Mouse (Mus musculus) hindbrain, embryonic 10.5 days (tissue): ENCODE data around the gene Olfr508. TPM values are rescaled to one million over a fixed set of nuclear protein-coding genes. Genes with fewer than 3 reads are reported as not detected.
"Not testable (repeated sequence)": the region's sequence is repeated elsewhere in the genome, so short reads cannot be mapped to it uniquely, and the experiment has no call there.

Source experiments
- DNase-seq: peaks from one replicate; pipeline ENCODE4 v3.0.0-alpha.2; 2017; ENCODE audit warnings: low spot score
- H3K27ac ChIP-seq: fragments of 300-500 bp; sonication (generic); 2 replicates; pipeline ENCODE4 v1.5.1; 2016; ENCODE audit warnings: mild to moderate bottlenecking, moderate library complexity
- H3K27me3 ChIP-seq: fragments of 300-500 bp; sonication (generic); 2 replicates; pipeline ENCODE4 v1.6.1; 2016; ENCODE audit warnings: mild to moderate bottlenecking; ENCODE audit not compliant: poor library complexity, insufficient read depth, severe bottlenecking
- H3K36me3 ChIP-seq: fragments of 300-500 bp; sonication (generic); 2 replicates; pipeline ENCODE4 v1.6.1; 2016; ENCODE audit warnings: mild to moderate bottlenecking, moderate library complexity
- H3K4me1 ChIP-seq: fragments of 300-500 bp; sonication (generic); replicated peaks from 2 replicates; pipeline ENCODE4 v1.6.1; 2016; ENCODE audit warnings: mild to moderate bottlenecking
- H3K4me3 ChIP-seq: fragments of 300-500 bp; sonication (generic); 2 replicates; pipeline ENCODE4 v1.5.1; 2016; ENCODE audit warnings: mild to moderate bottlenecking, moderate library complexity
- H3K9me3 ChIP-seq: fragments of 300-500 bp; sonication (generic); 2 replicates; pipeline ENCODE4 v1.6.1; 2016; ENCODE audit warnings: mild to moderate bottlenecking, moderate library complexity
- WGBS: fragments of 180-500 bp; shearing (Covaris S2); methylation state at CpG from one replicate; pipeline ENCODE4 v1.1.7; 2016; 5-methylcytosine and 5-hydroxymethylcytosine counted together
- polyA plus RNA-seq: library from polyadenylated mRNA; unstranded; fragments of >200 nt; fragmentation: Nextera tagmentation; extraction: Ambion mirVana; gene quantifications from 2 replicates; pipeline ENCODE4 v1.2.1, GENCODE M21; 2016

Gene Olfr508
- not detected in 2 replicates for polyA plus RNA-seq

GRCm38 (mm10) chr7:108629694-108630093 lies at the start of gene Olfr508:
TSS of gene Olfr508 (plus strand) at chr7:108629994.
- no peaks in the 10 kb centered on the region for H3K4me1 ChIP-seq
- no peaks in the 10 kb centered on the region for H3K36me3 ChIP-seq
- no peak within 1 kb of the TSS for H3K4me3 ChIP-seq
- no peaks in the 10 kb centered on the region for H3K27me3 ChIP-seq
- no peak for DNase-seq
- no peak within 1 kb of the TSS for H3K27ac ChIP-seq
- 88% methylated on average over 3 of the region's 3 CpGs for WGBS
- no peaks in the 10 kb centered on the region for H3K9me3 ChIP-seq

- Histone ChIP-seq H3K36me3 (no peaks in the 10 kb centered on the region), H3K27ac (no peak overlapping the region), H3K4me3 (no peak overlapping the region), H3K27me3 (no peaks in the 10 kb centered on the region), H3K9me3 (no peaks in the 10 kb centered on the region), H3K4me1 (no peaks in the 10 kb centered on the region)
- no peak for DNase-seq
- 96% methylated on average over 1 of the region's 1 CpGs for WGBS
Observed at GRCm38 (mm10) chr7:108589797-108590196, 40.0 kb upstream of the Olfr508 start.

GRCm38 (mm10) chr7:108601916-108602315 lies 27.9 kb upstream of the Olfr508 start:
- DNase-seq, H3K27me3 ChIP-seq, H3K27ac ChIP-seq, H3K4me3 ChIP-seq, H3K9me3 ChIP-seq, H3K36me3 ChIP-seq, H3K4me1 ChIP-seq: not testable (repeated sequence)
- WGBS = 83% methylated on average over 3 of the region's 3 CpGs

GRCm38 (mm10) chr7:108610487-108610886 lies 19.3 kb upstream of the Olfr508 start, which contains the start of gene Olfr506:
TSS of gene Olfr506 (plus strand) at chr7:108610787.
- Histone ChIP-seq H3K9me3 (no peaks in the 10 kb centered on the region), H3K27me3 (no peaks in the 10 kb centered on the region), H3K27ac (no peak within 1 kb of the TSS), H3K36me3 (no peaks in the 10 kb centered on the region), H3K4me1 (no peaks in the 10 kb centered on the region), H3K4me3 (no peak within 1 kb of the TSS)
- DNase-seq = no peak

- no peaks in the 10 kb centered on the region for H3K9me3 ChIP-seq
- DNase-seq = no peak
- no peak overlapping the region for H3K4me3 ChIP-seq
- H3K27me3 ChIP-seq = no peaks in the 10 kb centered on the region
- no peaks in the 10 kb centered on the region for H3K36me3 ChIP-seq
- 89% methylated on average over 2 of the region's 2 CpGs for WGBS
- H3K27ac ChIP-seq = no peak overlapping the region
- H3K4me1 ChIP-seq = no peaks in the 10 kb centered on the region
Observed at GRCm38 (mm10) chr7:108614110-108614509, 15.7 kb upstream of the Olfr508 start.

GRCm38 (mm10) chr7:108616781-108617180 lies 13.0 kb upstream of the Olfr508 start:
- not testable (repeated sequence) for H3K27ac ChIP-seq, H3K36me3 ChIP-seq, H3K9me3 ChIP-seq, H3K4me3 ChIP-seq, H3K4me1 ChIP-seq, DNase-seq, H3K27me3 ChIP-seq
- 61% methylated on average over 3 of the region's 3 CpGs for WGBS

- Histone ChIP-seq H3K4me3 (no peak within 1 kb of the TSS), H3K27me3 (no peaks in the 10 kb centered on the region), H3K27ac (no peak within 1 kb of the TSS), H3K36me3 (no peaks in the 10 kb centered on the region), H3K9me3 (no peaks in the 10 kb centered on the region), H3K4me1 (no peaks in the 10 kb centered on the region)
- no peak for DNase-seq
- WGBS = 86% methylated on average over 2 of the region's 2 CpGs
Observed at GRCm38 (mm10) chr7:108621514-108621913, 8.3 kb upstream of the Olfr508 start, which contains the start of gene Olfr507. TSS of gene Olfr507 (plus strand) at chr7:108621814.

- Histone ChIP-seq H3K4me3 (no peak within 1 kb of the TSS), H3K9me3 (0 out of 2 replicates have a peak, but pooled peaks cover 4% of the 10 kb centered on the region), H3K4me1 (no peaks in the 10 kb centered on the region), H3K27ac (no peak within 1 kb of the TSS), H3K36me3 (no peaks in the 10 kb centered on the region), H3K27me3 (no peaks in the 10 kb centered on the region)
- DNase-seq = no peak
Observed at GRCm38 (mm10) chr7:108651806-108652205, 22.0 kb downstream of the Olfr508 start, which contains the start of gene Olfr509. TSS of gene Olfr509 (minus strand) at chr7:108651906.

- no peak for DNase-seq
- Histone ChIP-seq H3K9me3 (no peaks in the 10 kb centered on the region; the same call in 1 of the 2 replicates), H3K27ac (no peak overlapping the region), H3K27me3 (no peaks in the 10 kb centered on the region), H3K4me1 (no peaks in the 10 kb centered on the region), H3K36me3 (no peaks in the 10 kb centered on the region), H3K4me3 (no peak overlapping the region)
- 89% methylated on average over 3 of the region's 3 CpGs for WGBS
Observed at GRCm38 (mm10) chr7:108662419-108662818, 32.6 kb downstream of the Olfr508 start.

GRCm38 (mm10) chr7:108666118-108666517 lies 36.3 kb downstream of the Olfr508 start, which contains the start of gene Olfr510:
TSS of gene Olfr510 (plus strand) at chr7:108666418.
- Histone ChIP-seq H3K36me3 (no peaks in the 10 kb centered on the region), H3K4me1 (no peaks in the 10 kb centered on the region), H3K27me3 (no peaks in the 10 kb centered on the region), H3K27ac (no peak within 1 kb of the TSS), H3K9me3 (no peaks in the 10 kb centered on the region), H3K4me3 (no peak within 1 kb of the TSS)
- WGBS = 87% methylated on average over 1 of the region's 1 CpGs
- no peak for DNase-seq

GRCm38 (mm10) chr7:108671058-108671457 lies 41.3 kb downstream of the Olfr508 start:
- Histone ChIP-seq H3K4me3 (no peak overlapping the region), H3K36me3 (no peaks in the 10 kb centered on the region), H3K27ac (no peak overlapping the region), H3K27me3 (no peaks in the 10 kb centered on the region), H3K4me1 (no peaks in the 10 kb centered on the region), H3K9me3 (peaks cover 6% of the 10 kb centered on the region; the same call in 1 of the 2 replicates)
- DNase-seq = no peak
- 87% methylated on average over 1 of the region's 1 CpGs for WGBS

GRCm38 (mm10) chr7:108678886-108679285 lies 49.1 kb downstream of the Olfr508 start:
- Histone ChIP-seq H3K9me3 (peaks cover 6% of the 10 kb centered on the region; the same call in 1 of the 2 replicates), H3K27me3 (no peaks in the 10 kb centered on the region), H3K4me3 (no peak overlapping the region), H3K27ac (no peak overlapping the region), H3K4me1 (no peaks in the 10 kb centered on the region), H3K36me3 (no peaks in the 10 kb centered on the region)
- no peak for DNase-seq
- 89% methylated on average over 4 of the region's 4 CpGs for WGBS
